Mouse (Mus musculus) testis, adult 2 months (tissue): ENCODE measurements around the gene Nol4l. TPM values are rescaled to one million over a fixed set of nuclear protein-coding genes. Genes with fewer than 3 reads are reported as not detected.

Experiments used
- H3K27ac ChIP-seq: fragments of 200-500 bp; 2 replicates; pipeline ENCODE4 v1.5.1; 2012; ENCODE audit warnings: low read depth, low read length; ENCODE audit not compliant: control insufficient read depth, insufficient read depth
- H3K27me3 ChIP-seq: fragments of 200-500 bp; 2 replicates; pipeline ENCODE4 v1.6.1; 2012; ENCODE audit warnings: mild to moderate bottlenecking, low read length, moderate library complexity; ENCODE audit not compliant: control insufficient read depth, insufficient read depth
- H3K36me3 ChIP-seq: fragments of 200-500 bp; 2 replicates; pipeline ENCODE4 v1.6.1; 2012; ENCODE audit warnings: mild to moderate bottlenecking, low read length; ENCODE audit not compliant: control insufficient read depth, insufficient read depth
- H3K4me1 ChIP-seq: fragments of 200-500 bp; 2 replicates; pipeline ENCODE4 v1.6.1; 2012; ENCODE audit warnings: low read length; ENCODE audit not compliant: control insufficient read depth, insufficient read depth
- H3K4me3 ChIP-seq: fragments of 200-500 bp; 2 replicates; pipeline ENCODE4 v1.5.1; 2012; ENCODE audit warnings: low read depth, mild to moderate bottlenecking, low read length, moderate library complexity, mixed read lengths; ENCODE audit not compliant: control insufficient read depth
- CTCF ChIP-seq: fragments of 200-500 bp; IDR thresholded peaks from 2 replicates; pipeline ENCODE4 v1.5.1; 2012; ENCODE audit warnings: low read depth, mild to moderate bottlenecking, inconsistent platforms, low read length, moderate library complexity; ENCODE audit not compliant: control insufficient read depth, insufficient read depth, insufficient replicate concordance
- POLR2A ChIP-seq: fragments of 200-500 bp; IDR thresholded peaks from 2 replicates; pipeline ENCODE4 v1.6.1; 2012; ENCODE audit warnings: low read depth, mild to moderate bottlenecking, inconsistent platforms, low read length, moderate library complexity; ENCODE audit not compliant: control insufficient read depth
- polyA plus RNA-seq: library from polyadenylated mRNA; depleted of rRNA; stranded (reverse); fragments of >200 nt; gene quantifications from 2 replicates; pipeline ENCODE4 v1.2.3, GENCODE M21; 2012

The Nol4l gene
- polyA plus RNA-seq, 1 experiment, result 241 TPM

- no peaks in the 10 kb centered on the region for H3K27me3 ChIP-seq
- H3K27ac ChIP-seq, result no peak overlapping the region
- H3K4me3 ChIP-seq, result no peak overlapping the region
- no peak for TF ChIP-seq CTCF
- TF ChIP-seq POLR2A, result no peak
- H3K36me3 ChIP-seq, result no peaks in the 10 kb centered on the region; the same call in 1 of the 2 replicates
- H3K4me1 ChIP-seq, result peaks cover 31% of the 10 kb centered on the region
Observed at GRCm38 (mm10) chr2:153442720-153443119, 87.1 kb downstream of the Nol4l start.

- H3K4me1 ChIP-seq, result peaks cover 35% of the 10 kb centered on the region
- H3K4me3 ChIP-seq, result no peak overlapping the region
- TF ChIP-seq CTCF, result no peak
- no peak for TF ChIP-seq POLR2A
- no peak overlapping the region for H3K27ac ChIP-seq
- H3K36me3 ChIP-seq, result no peaks in the 10 kb centered on the region; the same call in 1 of the 2 replicates
- no peaks in the 10 kb centered on the region for H3K27me3 ChIP-seq
Observed at GRCm38 (mm10) chr2:153441228-153441627, 88.5 kb downstream of the Nol4l start.

GRCm38 (mm10) chr2:153440755-153441154 is 89.0 kb downstream of the Nol4l start:
- Histone ChIP-seq H3K27me3 (no peaks in the 10 kb centered on the region), H3K4me3 (no peak overlapping the region), H3K36me3 (no peaks in the 10 kb centered on the region; the same call in 1 of the 2 replicates), H3K4me1 (peaks cover 33% of the 10 kb centered on the region), H3K27ac (no peak overlapping the region)
- no peak for TF ChIP-seq POLR2A
- TF ChIP-seq CTCF, result no peak

- TF ChIP-seq POLR2A (no peak), CTCF (no peak)
- no peaks in the 10 kb centered on the region for H3K27me3 ChIP-seq
- peaks cover 12% of the 10 kb centered on the region for H3K4me1 ChIP-seq
- no peak overlapping the region for H3K27ac ChIP-seq
- H3K36me3 ChIP-seq, result no peaks in the 10 kb centered on the region; the same call in 1 of the 2 replicates
- no peak overlapping the region for H3K4me3 ChIP-seq
Observed at GRCm38 (mm10) chr2:153437306-153437659, 92.5 kb downstream of the Nol4l start.

GRCm38 (mm10) chr2:153436641-153437305 is 93.0 kb downstream of the Nol4l start:
- Histone ChIP-seq H3K27me3 (no peaks in the 10 kb centered on the region), H3K4me1 (peaks cover 10% of the 10 kb centered on the region), H3K4me3 (no peak overlapping the region), H3K36me3 (no peaks in the 10 kb centered on the region; the same call in 1 of the 2 replicates), H3K27ac (no peak overlapping the region)
- TF ChIP-seq CTCF (no peak), POLR2A (no peak)

- H3K4me1 ChIP-seq, result peaks cover 8% of the 10 kb centered on the region; the same call in 1 of the 2 replicates
- no peak overlapping the region for H3K4me3 ChIP-seq
- no peaks in the 10 kb centered on the region; the same call in 1 of the 2 replicates for H3K36me3 ChIP-seq
- no peak for TF ChIP-seq CTCF
- no peak for TF ChIP-seq POLR2A
- no peak overlapping the region for H3K27ac ChIP-seq
- no peaks in the 10 kb centered on the region for H3K27me3 ChIP-seq
Observed at GRCm38 (mm10) chr2:153434880-153435831, 94.6 kb downstream of the Nol4l start.

- Histone ChIP-seq H3K36me3 (peaks cover 1% of the 10 kb centered on the region; the same call in 1 of the 2 replicates), H3K4me3 (no peak overlapping the region), H3K27ac (no peak overlapping the region), H3K4me1 (peaks cover 8% of the 10 kb centered on the region; the same call in 1 of the 2 replicates), H3K27me3 (no peaks in the 10 kb centered on the region)
- TF ChIP-seq POLR2A, result no peak
- no peak for TF ChIP-seq CTCF
Observed at GRCm38 (mm10) chr2:153433859-153434258, 95.9 kb downstream of the Nol4l start.

GRCm38 (mm10) chr2:153432492-153432891 is 97.3 kb downstream of the Nol4l start:
- peaks cover 8% of the 10 kb centered on the region; the same call in 1 of the 2 replicates for H3K4me1 ChIP-seq
- no peaks in the 10 kb centered on the region for H3K27me3 ChIP-seq
- peaks cover 1% of the 10 kb centered on the region; the same call in 1 of the 2 replicates for H3K36me3 ChIP-seq
- H3K4me3 ChIP-seq, result no peak overlapping the region
- H3K27ac ChIP-seq, result no peak overlapping the region
- TF ChIP-seq POLR2A (no peak), CTCF (no peak)
